Mouse (Mus musculus) liver, postnatal 0 days (tissue): ENCODE measurements around the gene Sost. TPM values are rescaled to one million over a fixed set of nuclear protein-coding genes. Genes with fewer than 3 reads are reported as not detected.
A peak's percentile ranks its signal among the peaks of the same experiment; 100 is the strongest.

Experiments used
- ATAC-seq: fragments of 200-750 bp; cut with Nextera tagmentation; 2 replicates; pipeline ENCODE4 v1.8.0; 2017; ENCODE audit warnings: mild to moderate bottlenecking, moderate library complexity
- DNase-seq: peaks from one replicate; pipeline ENCODE4 v3.0.0-alpha.2; 2016
- H3K27ac ChIP-seq: fragments of 300-500 bp; sonication (generic); 2 replicates; pipeline ENCODE4 v1.5.1; 2014; ENCODE audit warnings: antibody characterized with exemption, moderate library complexity, mild to moderate bottlenecking, low read depth
- H3K27me3 ChIP-seq: fragments of 300-500 bp; sonication (generic); 2 replicates; pipeline ENCODE4 v1.6.1; 2014; ENCODE audit warnings: low read length, control low read depth, mixed read lengths; ENCODE audit not compliant: insufficient read depth
- H3K36me3 ChIP-seq: fragments of 300-500 bp; sonication (generic); replicated peaks from 2 replicates; pipeline ENCODE4 v1.6.1; 2014; ENCODE audit warnings: mild to moderate bottlenecking, control low read depth, low read length, moderate library complexity, mixed read lengths; ENCODE audit not compliant: insufficient read depth
- H3K4me1 ChIP-seq: fragments of 300-500 bp; sonication (generic); 2 replicates; pipeline ENCODE4 v1.6.1; 2014; ENCODE audit warnings: antibody characterized with exemption, mild to moderate bottlenecking, control low read depth; ENCODE audit not compliant: insufficient read depth
- H3K4me2 ChIP-seq: fragments of 300-500 bp; sonication (generic); 2 replicates; pipeline ENCODE4 v1.6.1; 2014; ENCODE audit warnings: low read depth, mild to moderate bottlenecking, low read length, moderate library complexity, mixed read lengths
- H3K4me3 ChIP-seq: fragments of 300-500 bp; sonication (generic); 2 replicates; pipeline ENCODE4 v1.5.1; 2014; ENCODE audit warnings: low read depth, low read length
- H3K9ac ChIP-seq: fragments of 300-500 bp; sonication (generic); replicated peaks from 2 replicates; pipeline ENCODE4 v1.6.1; 2014; ENCODE audit warnings: mild to moderate bottlenecking, moderate library complexity
- H3K9me3 ChIP-seq: fragments of 300-500 bp; sonication (generic); 2 replicates; pipeline ENCODE4 v1.6.1; 2016; ENCODE audit warnings: mild to moderate bottlenecking, control low read depth, low read length, mixed read lengths
- CTCF ChIP-seq: sonication (generic); IDR thresholded peaks from 2 replicates; pipeline ENCODE4 v1.5.1; 2016; ENCODE audit warnings: antibody characterized with exemption, low read depth
- EP300 ChIP-seq: IDR thresholded peaks from 2 replicates; pipeline ENCODE4 v1.6.1; 2016; ENCODE audit warnings: antibody characterized with exemption, low read depth, mild to moderate bottlenecking
- WGBS: fragments of 180-500 bp; shearing (Covaris S2); extraction: QIAGEN DNeasy Blood & Tissue Kit; methylation state at CpG from one replicate; pipeline ENCODE4 v1.1.7; 2014; ENCODE audit not compliant: insufficient replicate concordance; 5-methylcytosine and 5-hydroxymethylcytosine counted together
- polyA plus RNA-seq: library from polyadenylated mRNA; unstranded; fragments of >200 nt; fragmentation: Nextera tagmentation; extraction: Ambion mirVana; gene quantifications from 2 replicates; pipeline ENCODE4 v1.2.1, GENCODE M21; 2015

The Sost gene
- polyA plus RNA-seq, 1 experiment from 2014 or later = not detected

DNA sequence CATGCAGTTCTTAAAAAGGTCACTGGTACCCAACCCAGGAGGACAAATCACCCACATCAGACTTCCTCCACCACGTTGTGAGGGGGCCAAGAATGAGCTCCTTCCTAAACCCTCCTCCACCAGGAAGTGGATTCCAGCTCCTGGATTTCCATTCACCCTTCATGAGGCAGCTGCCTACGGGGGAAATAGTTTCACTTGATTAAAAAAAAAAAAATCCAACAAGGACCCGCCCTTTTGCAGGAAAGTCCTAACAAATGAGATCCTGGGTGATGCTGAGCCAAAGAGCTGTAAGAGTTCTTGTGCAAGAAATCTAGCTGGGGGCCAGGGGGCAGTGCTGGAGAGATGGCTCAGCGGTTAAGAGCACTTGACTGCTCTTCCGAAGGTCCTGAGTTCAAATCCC, 31.4 kb upstream of the Sost start:
- WGBS = 48% methylated on average over 5 of the region's 5 CpGs
- Histone ChIP-seq H3K4me2 (no peak overlapping the region), H3K4me1 (0 out of 2 replicates have a peak, but pooled peaks cover 4% of the 10 kb centered on the region), H3K4me3 (no peak overlapping the region), H3K27ac (peak overlapping the region; percentile 16; the same call in 1 of the 2 replicates), H3K36me3 (no peaks in the 10 kb centered on the region), H3K9me3 (no peaks in the 10 kb centered on the region), H3K9ac (no peak overlapping the region), H3K27me3 (no peaks in the 10 kb centered on the region)
- TF ChIP-seq CTCF (no peak), EP300 (no peak)
- ATAC-seq (0 out of 2 replicates have a peak, but pooled peaks have one; percentile 2), DNase-seq (no peak)

DNA sequence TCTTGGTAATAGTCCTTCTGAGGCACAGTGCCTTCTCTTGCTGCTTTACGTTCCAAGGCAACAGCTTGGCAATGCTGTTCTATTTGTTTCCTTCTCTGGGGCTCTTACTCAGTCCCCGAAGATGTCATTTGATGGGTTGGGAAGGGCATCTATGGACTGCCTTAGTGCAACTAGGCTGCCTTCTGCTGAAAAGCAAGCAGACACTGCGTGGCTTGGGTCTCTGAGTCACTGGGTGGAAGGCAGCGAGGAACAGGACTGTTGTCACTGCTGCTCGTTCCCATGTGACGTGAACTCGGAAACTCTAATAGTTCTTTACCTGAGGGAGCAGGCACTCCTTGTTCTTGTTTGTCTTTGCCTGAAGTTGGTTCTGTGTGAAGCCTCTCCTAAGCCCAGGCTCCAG, 29.1 kb upstream of the Sost start:
- no peaks in the 10 kb centered on the region for H3K27me3 ChIP-seq
- TF ChIP-seq CTCF (no peak), EP300 (no peak)
- DNase-seq = no peak
- H3K27ac ChIP-seq = no peak overlapping the region
- H3K9me3 ChIP-seq = no peaks in the 10 kb centered on the region
- no peak overlapping the region for H3K4me2 ChIP-seq
- H3K4me3 ChIP-seq = no peak overlapping the region
- H3K4me1 ChIP-seq = 0 out of 2 replicates have a peak, but pooled peaks cover 4% of the 10 kb centered on the region
- no peaks in the 10 kb centered on the region for H3K36me3 ChIP-seq
- no peak for ATAC-seq
- WGBS = 79% methylated on average over 7 of the region's 7 CpGs
- H3K9ac ChIP-seq = no peak overlapping the region

DNA sequence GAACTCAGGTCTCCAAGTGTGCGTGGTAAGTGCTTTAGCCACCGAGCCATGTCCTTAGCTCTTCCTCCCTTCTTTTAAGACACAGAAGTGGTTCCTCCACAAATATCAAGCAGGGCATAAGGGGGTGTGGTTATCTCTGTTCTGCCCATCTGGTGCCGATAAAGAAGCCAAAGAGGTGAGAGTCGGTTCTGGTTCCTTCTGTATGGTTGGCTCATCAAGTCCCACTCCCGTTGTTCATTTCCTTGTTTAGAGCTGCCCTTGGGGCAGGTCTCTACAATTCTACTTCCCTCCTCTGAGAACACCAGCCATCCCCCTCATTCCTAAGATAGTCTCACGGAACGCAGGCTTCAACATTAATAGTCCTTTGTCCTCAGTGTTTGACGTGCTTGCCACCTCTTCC, 27.3 kb upstream of the Sost start:
- 0 out of 2 replicates have a peak overlapping the region, but pooled peaks have one; percentile 22 for H3K27ac ChIP-seq
- 0 out of 2 replicates have a peak, but pooled peaks cover 4% of the 10 kb centered on the region for H3K4me1 ChIP-seq
- DNase-seq (no peak), ATAC-seq (peak; percentile 54)
- no peaks in the 10 kb centered on the region for H3K27me3 ChIP-seq
- H3K36me3 ChIP-seq = no peaks in the 10 kb centered on the region
- H3K4me3 ChIP-seq = no peak overlapping the region
- peak overlapping the region; percentile 42 for H3K4me2 ChIP-seq
- WGBS = 40% methylated on average over 8 of the region's 8 CpGs
- TF ChIP-seq CTCF (no peak), EP300 (peak; percentile 86)
- H3K9me3 ChIP-seq = no peaks in the 10 kb centered on the region
- no peak overlapping the region for H3K9ac ChIP-seq

DNA sequence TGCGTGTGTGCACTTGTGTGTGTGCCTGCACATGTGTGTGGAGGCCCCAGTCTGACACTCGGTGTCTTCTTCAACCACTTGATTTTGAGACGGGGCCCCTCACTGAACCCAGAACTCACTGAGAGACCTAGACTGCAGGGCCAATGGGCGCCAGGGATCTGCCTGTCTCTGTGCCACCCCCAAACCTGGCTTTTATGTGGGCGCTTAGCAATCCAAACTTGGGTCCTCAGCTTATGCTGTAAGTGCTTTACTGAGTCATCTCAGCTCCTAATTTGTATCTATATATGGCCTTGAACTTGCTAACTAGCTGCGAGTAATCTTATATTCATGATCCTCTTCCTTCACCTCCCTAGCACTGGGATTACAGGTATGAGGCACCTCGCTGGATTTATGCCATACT, 25.6 kb upstream of the Sost start:
- Histone ChIP-seq H3K36me3 (no peaks in the 10 kb centered on the region), H3K4me3 (no peak overlapping the region), H3K27me3 (no peaks in the 10 kb centered on the region), H3K27ac (no peak overlapping the region), H3K9me3 (no peaks in the 10 kb centered on the region), H3K4me1 (0 out of 2 replicates have a peak, but pooled peaks cover 4% of the 10 kb centered on the region), H3K4me2 (no peak overlapping the region), H3K9ac (no peak overlapping the region)
- 80% methylated on average over 7 of the region's 7 CpGs for whole genome bisulfite sequencing
- no peak for TF ChIP-seq EP300
- ATAC-seq (no peak), DNase-seq (no peak)

DNA sequence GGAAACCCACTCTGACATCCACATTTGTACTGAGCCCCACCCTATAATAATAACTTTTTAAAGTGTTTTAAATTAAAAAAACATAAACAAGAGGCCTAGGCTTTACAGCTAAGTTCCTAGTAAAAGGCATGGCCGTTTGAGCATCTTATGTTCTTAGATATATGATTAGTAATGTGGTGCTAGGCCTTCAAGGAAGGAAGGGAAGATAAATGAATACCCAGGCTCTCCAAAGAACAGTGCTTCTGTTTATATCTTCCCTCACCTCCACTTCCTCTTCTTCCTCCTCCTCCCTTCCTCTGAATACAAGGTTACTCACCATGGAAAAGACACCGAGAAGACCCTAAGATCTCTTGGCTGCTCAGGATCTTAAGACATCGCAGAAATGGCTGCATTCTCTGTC, 25.0 kb upstream of the Sost start:
- ATAC-seq (no peak), DNase-seq (no peak)
- no peak for TF ChIP-seq EP300
- no peak for TF ChIP-seq CTCF
- H3K4me3 ChIP-seq = no peak overlapping the region
- WGBS = 57% methylated on average over 3 of the region's 3 CpGs
- H3K4me2 ChIP-seq = no peak overlapping the region
- no peak overlapping the region for H3K27ac ChIP-seq
- H3K9ac ChIP-seq = no peak overlapping the region
- H3K9me3 ChIP-seq = no peaks in the 10 kb centered on the region
- H3K36me3 ChIP-seq = no peaks in the 10 kb centered on the region
- H3K4me1 ChIP-seq = 0 out of 2 replicates have a peak, but pooled peaks cover 4% of the 10 kb centered on the region
- no peaks in the 10 kb centered on the region for H3K27me3 ChIP-seq

DNA sequence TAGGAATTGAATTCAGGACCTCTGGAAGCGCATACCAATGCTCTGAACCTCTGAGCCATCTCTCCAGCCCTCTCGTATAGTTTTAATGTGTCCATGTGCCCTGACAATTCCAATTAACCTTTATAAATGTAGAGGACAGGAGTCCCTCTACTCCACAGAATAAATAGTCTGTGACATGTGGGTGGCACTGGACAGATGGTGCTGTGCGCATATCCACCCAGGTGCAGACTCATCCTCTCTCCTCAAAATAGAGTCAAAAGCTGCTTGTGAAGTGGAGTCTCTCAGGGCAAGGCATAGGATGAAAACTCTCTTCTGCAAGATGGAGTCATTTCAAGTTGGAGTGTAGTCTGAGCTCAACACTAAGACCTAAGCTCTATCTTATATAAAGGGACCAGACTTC, 23.4 kb upstream of the Sost start:
- ATAC-seq (no peak), DNase-seq (no peak)
- H3K9me3 ChIP-seq = no peaks in the 10 kb centered on the region
- no peak for TF ChIP-seq EP300
- TF ChIP-seq CTCF = no peak
- peaks cover 8% of the 10 kb centered on the region for H3K4me1 ChIP-seq
- no peak overlapping the region for H3K4me2 ChIP-seq
- H3K27me3 ChIP-seq = no peaks in the 10 kb centered on the region
- no peak overlapping the region for H3K4me3 ChIP-seq
- no peak overlapping the region for H3K9ac ChIP-seq
- no peaks in the 10 kb centered on the region for H3K36me3 ChIP-seq
- H3K27ac ChIP-seq = no peak overlapping the region
- WGBS = 83% methylated on average over 3 of the region's 3 CpGs

DNA sequence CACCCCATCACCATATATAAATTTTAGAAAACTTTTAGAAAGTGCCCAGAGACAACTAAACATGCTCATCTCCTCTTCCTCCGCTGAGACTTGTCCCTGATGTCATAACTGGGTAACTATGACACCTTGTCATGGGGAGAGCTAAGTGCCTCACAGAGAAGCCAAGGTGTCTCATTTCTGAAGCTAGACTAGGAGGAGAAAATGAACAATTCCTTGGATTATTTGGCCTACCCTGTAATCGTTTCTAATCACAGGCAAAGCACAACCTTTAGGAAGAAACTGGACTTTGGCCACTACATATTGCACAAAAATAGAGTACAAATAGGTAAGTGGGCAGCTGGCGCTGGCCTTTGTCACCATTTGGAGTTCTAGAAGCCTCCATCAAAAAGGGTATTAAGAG, 20.1 kb upstream of the Sost start, which contains the start of gene Dusp3:
Dusp3 (minus strand) TSS at position 101 of the 400 bp plus-strand sequence.
- H3K4me2 ChIP-seq = no peak within 1 kb of the TSS
- H3K27me3 ChIP-seq = no peaks in the 10 kb centered on the region
- peaks cover 14% of the 10 kb centered on the region for H3K4me1 ChIP-seq
- no peaks in the 10 kb centered on the region for H3K9me3 ChIP-seq
- H3K4me3 ChIP-seq = no peak within 1 kb of the TSS
- no peak within 1 kb of the TSS for H3K9ac ChIP-seq
- TF ChIP-seq CTCF (no peak), EP300 (no peak; the same call in 1 of the 2 replicates)
- 66% methylated on average over 3 of the region's 3 CpGs for WGBS
- 0 out of 2 replicates have a peak, but pooled peaks have one; percentile 19 for ATAC-seq
- H3K27ac ChIP-seq = peak within 1 kb of the TSS; percentile 61
- H3K36me3 ChIP-seq = no peaks in the 10 kb centered on the region
- DNase-seq = no peak
